Mouse (Mus musculus) layer of hippocampus, postnatal 14 days (tissue): ENCODE results near the gene Plcb1. TPM values are rescaled to one million over a fixed set of nuclear protein-coding genes. Genes with fewer than 3 reads are reported as not detected.

ENCODE experiments used
- DNase-seq, 2 experiments: peaks; one replicate each; pipeline ENCODE4 v3.0.0; 2021 to 2022; ENCODE audit warnings: low spot score in 2 of 2, mixed read lengths in 1 of 2
- long read RNA-seq, 2 experiments: library from polyadenylated mRNA; stranded (forward); transcript quantifications; one replicate each; pipeline ENCODE4 v2.0.0; 2021
- total RNA-seq, 2 experiments: library from RNA; stranded (reverse); gene quantifications; 2 replicates each; pipeline ENCODE4 v1.2.3; 2021

The Plcb1 gene
- total RNA-seq, result 100 to 1,000 TPM; 123 to 129 TPM
- long read RNA-seq, experiment 1, partial matches to known transcripts, result 22 of 27 reads
- long read RNA-seq, experiment 1, other reads (novel, unspliced or antisense), result 5 of 27 reads
- long read RNA-seq, experiment 2, partial matches to known transcripts, result 18 of 26 reads
- long read RNA-seq, experiment 2, other reads (novel, unspliced or antisense), result 8 of 26 reads

GRCm38 (mm10) chr2:134785970-134786855 lies at the start of gene Plcb1:
TSS of gene Plcb1 (plus strand) at chr2:134786067.
- DNase-seq, result peak; percentile 86 to 92

- DNase-seq, result no peak
Measured at GRCm38 (mm10) chr2:134755537-134755936, 30.3 kb upstream of the Plcb1 start.

DNA sequence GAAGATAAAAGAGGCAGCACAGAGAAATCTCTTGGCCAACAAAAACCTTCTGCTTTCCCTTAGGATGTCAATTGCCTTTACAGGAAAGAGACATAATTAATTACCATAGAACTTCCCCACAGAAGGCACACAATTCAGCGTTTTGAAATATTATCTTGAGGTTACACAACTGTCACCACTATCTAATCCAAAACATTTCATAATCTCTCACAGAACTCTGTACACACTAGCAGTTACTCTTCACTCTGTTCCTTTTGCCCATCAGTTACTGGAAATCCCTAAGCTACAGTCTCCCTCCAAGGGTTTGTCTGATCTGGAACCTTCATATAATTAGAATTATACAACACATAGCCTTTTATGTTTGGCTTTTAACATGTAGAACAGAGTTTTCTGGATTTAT lies 29.8 kb upstream of the Plcb1 start:
- no peak for DNase-seq

DNA sequence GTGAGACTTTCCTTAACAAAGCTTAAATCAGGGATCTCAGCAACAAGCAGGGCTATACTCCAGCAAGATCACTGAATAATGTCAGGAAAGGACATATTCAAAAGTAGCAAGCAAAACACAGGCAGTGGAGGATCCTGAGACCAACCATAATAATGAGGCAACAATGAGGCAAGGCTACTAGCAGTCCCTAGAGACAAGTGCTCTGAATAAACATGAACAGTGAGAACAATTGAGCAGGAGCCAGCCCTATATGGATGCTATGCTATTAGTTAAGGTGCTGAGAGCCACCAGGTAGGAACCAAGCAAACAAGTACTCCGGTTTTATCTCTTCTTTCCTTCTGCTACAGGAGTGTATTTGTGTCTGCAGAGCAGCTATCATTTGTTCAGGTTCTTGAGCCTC lies 24.8 kb upstream of the Plcb1 start:
- no peak for DNase-seq

GRCm38 (mm10) chr2:134763406-134763990 lies 22.4 kb upstream of the Plcb1 start:
- no peak for DNase-seq

DNA sequence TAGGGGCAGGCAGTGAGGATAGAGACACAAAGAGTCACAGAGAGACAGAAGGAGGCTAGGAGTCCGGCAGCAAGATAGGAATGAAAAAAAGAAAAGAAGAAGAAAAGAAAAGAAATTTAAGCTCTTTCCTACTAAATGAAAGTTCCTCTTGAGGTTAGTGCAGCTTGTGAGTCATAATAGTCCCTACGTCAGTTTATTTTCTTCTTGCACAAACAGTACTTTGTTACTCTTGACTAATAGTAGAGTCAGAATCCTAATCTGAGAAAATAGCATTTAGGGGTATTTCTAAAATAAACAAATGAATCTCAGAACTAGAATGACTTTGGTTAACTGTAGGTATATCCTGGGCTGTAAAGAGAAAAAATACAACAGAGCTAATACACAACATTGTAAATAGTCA lies 21.4 kb upstream of the Plcb1 start:
- no peak for DNase-seq

DNA sequence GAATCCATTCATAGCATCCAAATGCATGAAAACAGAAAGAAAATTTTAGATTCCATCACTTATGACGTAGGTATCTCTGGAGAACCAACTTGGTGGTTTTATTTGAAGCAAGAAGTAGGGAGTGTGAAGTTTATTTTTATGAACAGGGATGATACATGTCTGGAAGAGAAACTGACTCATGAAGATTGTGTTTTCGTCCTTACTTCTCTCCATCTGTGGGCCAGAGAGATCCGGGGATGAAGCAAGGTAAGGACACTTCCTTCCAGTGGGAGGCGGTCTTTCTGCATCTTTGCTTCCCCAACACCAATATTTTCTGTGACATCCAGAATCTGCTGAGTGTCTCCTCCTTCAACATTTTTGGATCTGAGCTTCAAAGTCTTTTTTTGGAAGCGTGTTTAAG lies 6.0 kb upstream of the Plcb1 start:
- no peak for DNase-seq

GRCm38 (mm10) chr2:134780316-134780715 lies 5.6 kb upstream of the Plcb1 start:
- no peak for DNase-seq

GRCm38 (mm10) chr2:134786856-134787250 lies 986 bp downstream of the Plcb1 start:
- peak in 1 of 2 experiments; percentile 17 for DNase-seq

GRCm38 (mm10) chr2:134787336-134788095 lies 1.6 kb downstream of the Plcb1 start:
- DNase-seq, result peak in 1 of 2 experiments; percentile 9

GRCm38 (mm10) chr2:134792926-134793325 lies 7.1 kb downstream of the Plcb1 start:
- no peak for DNase-seq

DNA sequence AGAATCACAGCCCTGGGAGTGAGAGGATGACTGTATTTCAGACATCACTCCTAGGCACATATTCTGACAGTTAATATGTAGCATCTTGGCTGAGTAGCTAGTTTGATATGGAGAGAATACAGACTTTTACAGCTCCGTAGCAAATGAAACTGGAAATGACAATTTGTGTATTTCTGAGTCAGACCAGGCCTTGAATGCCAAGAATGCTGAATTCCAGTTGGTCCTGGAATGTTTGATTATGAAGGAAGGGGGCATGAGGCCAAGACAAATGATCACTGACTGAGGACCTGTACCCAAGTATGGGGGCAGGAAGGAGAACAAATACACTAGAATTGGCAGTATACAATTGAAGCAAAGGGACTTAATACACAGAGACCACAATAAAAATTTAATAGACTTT lies 14.4 kb downstream of the Plcb1 start:
- DNase-seq, result no peak

- DNase-seq, result peak in 1 of 2 experiments; percentile 20
Measured at GRCm38 (mm10) chr2:134816383-134816782, 30.5 kb downstream of the Plcb1 start.

DNA sequence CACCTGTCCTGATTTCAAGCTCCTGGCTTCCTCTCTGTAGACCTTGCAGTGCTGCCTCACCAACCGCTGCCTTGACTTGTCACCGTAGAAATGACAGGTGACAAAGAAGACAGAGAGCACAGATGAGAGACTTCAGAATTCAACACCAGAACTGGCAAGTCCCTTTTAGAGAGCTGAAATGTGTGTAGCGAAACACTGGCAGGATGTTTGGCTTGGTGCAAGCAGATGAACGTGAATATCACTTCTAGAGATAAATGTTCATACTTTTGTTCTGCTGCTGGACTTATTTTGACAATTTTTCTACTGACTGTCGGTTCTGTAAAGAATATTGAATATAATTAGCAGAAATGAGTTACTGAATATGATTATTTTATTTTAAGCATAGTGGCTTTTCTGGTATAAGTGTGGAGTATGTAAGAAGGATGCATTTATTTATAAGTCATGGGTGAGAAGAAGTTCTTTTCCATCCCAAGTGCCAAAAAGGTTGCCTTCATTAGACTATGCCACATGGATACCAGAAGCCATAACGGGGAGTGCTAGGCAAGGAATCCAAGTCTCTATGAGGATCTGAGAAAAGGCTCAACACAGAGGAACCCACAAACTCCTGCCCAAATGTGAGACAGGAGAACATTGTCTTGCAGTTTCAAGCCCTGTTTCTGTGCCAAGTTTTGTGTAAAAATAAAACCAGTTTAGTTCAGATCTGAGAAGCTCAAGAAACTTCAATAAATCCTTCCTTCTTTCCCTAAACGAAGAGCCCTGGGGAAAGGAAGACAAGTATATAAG lies 31.4 kb downstream of the Plcb1 start:
- DNase-seq, result no peak

DNA sequence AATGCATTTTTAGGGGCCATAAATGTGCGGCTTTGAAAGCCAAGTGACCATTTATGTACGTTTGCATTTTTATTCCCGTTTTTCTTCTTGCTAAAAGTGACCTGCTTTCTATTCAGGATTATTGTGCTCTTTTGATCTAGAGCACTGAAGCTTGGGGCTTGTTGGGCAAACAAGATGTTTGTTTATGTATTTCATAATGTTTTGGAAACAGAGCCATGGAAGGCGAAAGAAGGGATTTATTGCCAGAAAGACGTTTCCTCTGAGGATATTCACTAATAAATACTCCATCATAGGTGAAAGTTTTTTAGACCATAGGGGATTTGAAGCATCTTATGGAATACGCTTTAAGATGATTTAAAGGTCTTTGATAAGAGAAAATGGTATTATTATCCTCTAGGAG lies 35.3 kb downstream of the Plcb1 start:
- DNase-seq, result no peak

DNA sequence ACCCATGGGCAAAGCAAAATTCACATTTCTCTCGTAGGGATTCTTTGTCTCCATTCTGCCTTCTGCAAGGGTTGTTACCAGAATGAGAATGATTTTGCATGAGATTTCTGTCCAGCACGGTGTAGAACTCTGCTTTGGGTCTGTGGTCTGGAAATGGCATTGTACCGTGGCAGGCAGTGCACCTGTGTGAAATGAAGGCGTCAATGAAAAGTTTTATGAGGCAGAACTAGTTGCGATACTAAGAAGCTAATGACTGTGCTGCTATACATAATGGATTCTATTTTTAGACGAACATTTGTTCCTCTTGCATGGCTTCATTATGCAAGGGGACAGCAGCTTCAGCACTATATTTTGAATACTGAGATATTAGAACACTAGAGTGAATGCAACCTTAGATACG lies 39.8 kb downstream of the Plcb1 start:
- no peak for DNase-seq

DNA sequence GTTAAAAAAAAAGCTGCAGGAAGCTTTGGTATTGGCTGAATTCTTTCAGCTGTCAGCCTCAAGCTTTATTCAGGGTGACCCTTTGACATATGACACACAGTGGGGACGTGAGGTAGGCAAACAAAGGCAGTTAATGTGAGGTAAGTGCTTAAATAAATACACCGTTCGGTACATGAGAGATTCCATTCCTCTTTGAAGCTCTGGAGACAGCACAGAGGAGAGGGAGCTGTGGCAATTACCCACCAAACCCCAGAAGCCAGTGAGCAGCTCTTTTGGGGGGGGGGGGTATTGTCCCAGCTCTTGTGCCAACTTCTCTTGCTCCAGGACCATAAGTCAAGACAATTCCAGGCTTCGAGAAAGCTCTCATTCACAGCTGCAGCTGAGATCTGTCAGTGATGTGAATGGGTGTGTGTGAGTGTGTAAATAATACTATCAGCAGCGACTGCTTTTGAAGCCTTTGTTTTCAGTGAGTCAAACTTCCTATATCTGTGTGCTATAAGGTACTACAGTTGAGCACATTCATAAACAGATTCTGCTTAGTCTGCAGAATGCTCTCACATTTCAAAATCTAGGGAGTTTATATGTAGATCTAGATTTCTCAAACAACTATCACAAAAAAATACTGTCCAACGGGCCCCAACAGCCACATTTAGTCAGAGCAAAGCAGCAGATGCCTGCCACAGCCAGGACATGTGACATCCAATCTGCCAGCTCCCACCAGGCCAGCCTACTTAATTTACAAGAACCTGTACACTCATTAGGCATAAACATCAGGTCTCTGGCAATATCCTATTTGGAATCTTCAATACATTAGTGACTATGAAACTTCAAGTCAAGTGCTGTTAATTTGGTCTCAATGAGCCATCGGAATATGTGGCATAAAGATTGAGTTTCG lies 40.5 kb downstream of the Plcb1 start:
- DNase-seq, result no peak

DNA sequence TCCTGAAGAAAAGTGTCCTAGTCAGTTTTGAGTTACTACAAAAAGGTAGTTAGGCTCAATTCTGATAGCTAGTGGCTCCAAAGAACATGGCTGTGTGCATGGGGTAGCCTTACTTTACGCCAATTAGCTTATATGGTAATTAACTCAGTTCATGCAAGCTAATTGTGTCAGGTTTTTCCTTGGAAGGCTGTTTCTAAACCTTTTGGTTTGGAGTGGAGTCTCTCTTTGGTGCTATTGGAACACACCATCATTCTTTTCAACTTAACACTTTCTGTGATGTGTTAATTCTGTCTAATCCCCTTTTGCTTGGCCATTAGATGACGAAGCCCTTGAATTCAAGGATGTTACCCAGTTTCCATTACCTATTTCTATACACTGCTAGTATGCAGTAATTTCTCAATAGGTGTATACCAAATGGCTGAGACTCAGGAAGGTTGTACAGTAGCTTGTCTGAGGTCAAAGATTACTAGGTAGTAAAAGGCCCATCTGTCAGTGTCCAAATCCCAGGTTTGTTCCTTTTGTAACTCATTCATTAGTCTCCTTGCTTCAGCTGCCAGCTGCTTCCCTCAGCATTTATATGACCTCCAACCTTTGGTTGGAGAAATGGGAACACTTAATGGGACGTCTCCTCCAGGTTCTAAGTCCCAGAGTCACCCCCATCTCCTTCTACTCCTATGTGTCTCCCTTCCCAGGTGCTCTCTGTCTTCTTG lies 42.1 kb downstream of the Plcb1 start:
- no peak for DNase-seq

- no peak for DNase-seq
Measured at GRCm38 (mm10) chr2:134831861-134832260, 46.0 kb downstream of the Plcb1 start.
